Mouse (Mus musculus): ENCODE results near the gene Epn2. TPM values are rescaled to one million over a fixed set of nuclear protein-coding genes. Genes with fewer than 3 reads are reported as not detected.

Gene Epn2
- polyA plus RNA-seq (2012; rRNA removed), result 25.4 and 27.5 TPM in 2 replicates

GRCm38 (mm10) chr11:61578983-61579877, at the start of gene Epn2:
Gene Epn2 (minus strand): TSS chr11:61579687.

GRCm38 (mm10) chr11:61504713-61505257, 74.7 kb downstream of the Epn2 start, which contains the start of gene B9d1:
Gene B9d1 (plus strand): TSS chr11:61505144.

GRCm38 (mm10) chr11:61494129-61494997, 85.1 kb downstream of the Epn2 start, which contains the start of gene Mapk7:
Gene Mapk7 (minus strand): TSS chr11:61494406.

GRCm38 (mm10) chr11:61484613-61485540, 94.6 kb downstream of the Epn2 start, which contains the start of gene Mfap4:
Gene Mfap4 (plus strand): TSS chr11:61485431.

Other genes starting within 250 kb of the Epn2 start
- gene Slc47a2, start 236.8 kb downstream of the Epn2 start, polyA plus RNA-seq (2012; rRNA removed), result 0.05 TPM in 1 of 2 replicates, not detected in the other
- gene Slc47a1, start 201.3 kb downstream of the Epn2 start, polyA plus RNA-seq (2012; rRNA removed), result 0.37 and 0.77 TPM in 2 replicates
- gene Rnf112, start 125.6 kb downstream of the Epn2 start, polyA plus RNA-seq (2012; rRNA removed), result 5.4 and 6.8 TPM in 2 replicates
- gene Mfap4, start 94.3 kb downstream of the Epn2 start, polyA plus RNA-seq (2012; rRNA removed), result 65.6 and 232 TPM in 2 replicates
- gene Mapk7, start 85.3 kb downstream of the Epn2 start, polyA plus RNA-seq (2012; rRNA removed), result 96.4 and 120 TPM in 2 replicates
- 48.2 and 53.7 TPM in 2 replicates for gene B9d1, start 74.5 kb downstream of the Epn2 start, polyA plus RNA-seq (2012; rRNA removed)
- gene Grap, start 73.6 kb upstream of the Epn2 start, polyA plus RNA-seq (2012; rRNA removed), result 4.3 and 4.9 TPM in 2 replicates
- gene Fam83g, start 104.4 kb upstream of the Epn2 start, polyA plus RNA-seq (2012; rRNA removed), result 0.42 and 0.68 TPM in 2 replicates
- gene Slc5a10, start 141.1 kb upstream of the Epn2 start, polyA plus RNA-seq (2012; rRNA removed), result 0.02 TPM in 1 of 2 replicates, not detected in the other
- 53.3 and 64.6 TPM in 2 replicates for gene Prpsap2, start 182.4 kb upstream of the Epn2 start, polyA plus RNA-seq (2012; rRNA removed)

All from central nervous system, embryonic 11.5 days (tissue).